In genomic region chr11:27448866-27449265, GRCm38 (mm10) we compare ENCODE assay signal across 17 mouse cellular contexts.
"Had no signal": no experiment of that assay in that cellular context is flagged by ENCODE, and none has a peak within 500 bp of the region (broad histone marks: within the 10 kb centered on the region; RNA-seq: fewer than 3 reads in every experiment).

No protein-coding gene starts in this region.

- DNase-seq: liver, postnatal 0 days; lung, adult 2 months; lung, postnatal 14 days; lung, postnatal 36 days; right cerebral cortex, postnatal 14 days; thymus, adult 2 months; thymus, postnatal 25 days; thymus, postnatal 4 days had no signal

- H3K4me2 ChIP-seq: lung, embryonic 15.5 days; midbrain, embryonic 13.5 days; midbrain, embryonic 15.5 days; neural tube, embryonic 12.5 days; stomach, embryonic 15.5 days had no signal

- H3K9ac ChIP-seq: liver, postnatal 0 days; lung, embryonic 15.5 days; midbrain, embryonic 13.5 days; midbrain, embryonic 15.5 days; neural tube, embryonic 12.5 days; stomach, embryonic 15.5 days had no signal

- H3K4me3 ChIP-seq: lung, embryonic 15.5 days; megakaryocyte, embryonic 14.5 days; midbrain, embryonic 13.5 days; midbrain, embryonic 15.5 days; neural tube, embryonic 12.5 days; stomach, embryonic 15.5 days had no signal

- ATAC-seq: liver, postnatal 0 days; lung, postnatal 0 days; midbrain, embryonic 13.5 days; midbrain, embryonic 15.5 days had no signal

- H3K36me3 ChIP-seq: lung, embryonic 15.5 days; midbrain, embryonic 13.5 days; midbrain, embryonic 15.5 days; neural tube, embryonic 12.5 days; stomach, embryonic 15.5 days had no signal

- H3K4me1 ChIP-seq: lung, embryonic 15.5 days; megakaryocyte, embryonic 14.5 days; midbrain, embryonic 13.5 days; midbrain, embryonic 15.5 days; neural tube, embryonic 12.5 days; stomach, embryonic 15.5 days had no signal

- H3K9me3 ChIP-seq: lung, embryonic 15.5 days; midbrain, embryonic 13.5 days; midbrain, embryonic 15.5 days; neural tube, embryonic 12.5 days; stomach, embryonic 15.5 days had no signal

- H3K27ac ChIP-seq: lung, embryonic 15.5 days; macrophage; midbrain, embryonic 13.5 days; midbrain, embryonic 15.5 days; neural tube, embryonic 12.5 days; stomach, embryonic 15.5 days; stomach, postnatal 0 days had no signal

- H3K27me3 ChIP-seq: lung, embryonic 15.5 days; megakaryocyte, embryonic 14.5 days; midbrain, embryonic 13.5 days; midbrain, embryonic 15.5 days; neural tube, embryonic 12.5 days; stomach, embryonic 15.5 days had no signal
